Mouse (Mus musculus): ENCODE results near the gene 1700014D04Rik.
"Not testable (repeated sequence)": the region's sequence is repeated elsewhere in the genome, so short reads cannot be mapped to it uniquely, and the experiment has no call there.

GRCm38 (mm10) chr13:59734347-59734746 lies 12.2 kb downstream of the 1700014D04Rik start:
- TF ChIP-seq POLR2A (IDR thresholded peaks at IDR 0.05; ENCODE audit: borderline replicate concordance, extremely low read depth, low read depth, low read length); CTCF (IDR thresholded peaks at IDR 0.05; ENCODE audit: insufficient read depth, low read length): not testable (repeated sequence)
